Mouse (Mus musculus): Measurements from ENCODE around the gene Ppard. TPM values are rescaled to one million over a fixed set of nuclear protein-coding genes. Genes with fewer than 3 reads are reported as not detected.
A peak's percentile ranks its signal among the peaks of the same experiment; 100 is the strongest.
"Not testable (repeated sequence)": the region's sequence is repeated elsewhere in the genome, so short reads cannot be mapped to it uniquely, and the experiment has no call there.

The Ppard gene
- total RNA-seq, 2 experiments from 2014 or later, result 24.4 to 31.1 TPM

GRCm38 (mm10) chr17:28310831-28311230, 78.3 kb downstream of the Ppard start:
- intact Hi-C loops (cut with DNase I), result no loop called here

GRCm38 (mm10) chr17:28311366-28312132, 79.0 kb downstream of the Ppard start:
- DNase-seq, result no peak
- intact Hi-C loops (cut with DNase I), result no loop called here

More at GRCm38 (mm10) chr17:28310831-28311230, 78.3 kb downstream of the Ppard start:
- no peak for DNase-seq

GRCm38 (mm10) chr17:28312232-28313211, 80.0 kb downstream of the Ppard start:
- DNase-seq, result no peak
- intact Hi-C loops (cut with DNase I), result no loop called here

- peak; percentile 87 to 96 for DNase-seq
- intact Hi-C loops (cut with DNase I), result no loop called here
Observed at GRCm38 (mm10) chr17:28313212-28313879, 80.8 kb downstream of the Ppard start, which contains the start of gene Fance. Gene Fance, plus strand, starts transcription at chr17:28313519.

- DNase-seq, result no peak
- intact Hi-C loops (cut with DNase I), result no loop called here
Observed at GRCm38 (mm10) chr17:28313880-28314225, 81.4 kb downstream of the Ppard start.

- DNase-seq, result no peak
- intact Hi-C loops (cut with DNase I), result no loop called here
Observed at GRCm38 (mm10) chr17:28315611-28316160, 83.2 kb downstream of the Ppard start.

GRCm38 (mm10) chr17:28316476-28316875, 84.0 kb downstream of the Ppard start:
- intact Hi-C loops (cut with DNase I), result no loop called here
- DNase-seq, result no peak

- no peak for DNase-seq
- intact Hi-C loops (cut with DNase I), result no loop called here
Observed at GRCm38 (mm10) chr17:28317091-28317490, 84.6 kb downstream of the Ppard start.

- intact Hi-C loops (cut with DNase I), result no loop called here
- DNase-seq, result no peak
Observed at GRCm38 (mm10) chr17:28317725-28318124, 85.2 kb downstream of the Ppard start.

GRCm38 (mm10) chr17:28321700-28322099, 89.2 kb downstream of the Ppard start:
- intact Hi-C loops (cut with DNase I), result no loop called here
- no peak for DNase-seq

GRCm38 (mm10) chr17:28323786-28324185, 91.3 kb downstream of the Ppard start:
- intact Hi-C loops (cut with DNase I), result no loop called here

GRCm38 (mm10) chr17:28324416-28324815, 91.9 kb downstream of the Ppard start:
- intact Hi-C loops (cut with DNase I); DNase-seq: not testable (repeated sequence)

More at GRCm38 (mm10) chr17:28323786-28324185, 91.3 kb downstream of the Ppard start:
- DNase-seq, result no peak

GRCm38 (mm10) chr17:28325751-28326150, 93.3 kb downstream of the Ppard start:
- DNase-seq, result no peak
- intact Hi-C loops (cut with DNase I), result no loop called here

- intact Hi-C loops (cut with DNase I), result no loop called here
- DNase-seq, result no peak
Observed at GRCm38 (mm10) chr17:28326951-28327350, 94.5 kb downstream of the Ppard start.

GRCm38 (mm10) chr17:28327673-28328325, 95.3 kb downstream of the Ppard start:
- intact Hi-C loops (cut with DNase I), result loop anchor here (2.0 kb wide), 1 partner anchor 21 kb away; no protein-coding TSS in a partner anchor
- no peak for DNase-seq

GRCm38 (mm10) chr17:28328366-28328928, 95.9 kb downstream of the Ppard start, which contains the start of gene Rpl10a:
Gene Rpl10a, plus strand, starts transcription at chr17:28328471.
- intact Hi-C loops (cut with DNase I), result loop anchor here (2.0 kb wide), 1 partner anchor 20 kb away; no protein-coding TSS in a partner anchor

GRCm38 (mm10) chr17:28328946-28329345, 96.4 kb downstream of the Ppard start:
- intact Hi-C loops (cut with DNase I), result loop anchor here (2.0 kb wide), 1 partner anchor 20 kb away; no protein-coding TSS in a partner anchor
- peak in 1 of 2 experiments; percentile 49 for DNase-seq

More at GRCm38 (mm10) chr17:28328366-28328928, 95.9 kb downstream of the Ppard start, which contains the start of gene Rpl10a:
- peak; percentile 98 for DNase-seq

GRCm38 (mm10) chr17:28329503-28330231, 97.2 kb downstream of the Ppard start:
- intact Hi-C loops (cut with DNase I), result loop anchor here (2.0 kb wide), 1 partner anchor 19 kb away; no protein-coding TSS in a partner anchor
- DNase-seq, result no peak
